Mouse (Mus musculus): ENCODE measurements around the gene Mbl2. TPM values are rescaled to one million over a fixed set of nuclear protein-coding genes. Genes with fewer than 3 reads are reported as not detected.
"Not testable (repeated sequence)": the region's sequence is repeated elsewhere in the genome, so short reads cannot be mapped to it uniquely, and the experiment has no call there.

Mbl2 gene
- not detected for total RNA-seq (2021)

DNA sequence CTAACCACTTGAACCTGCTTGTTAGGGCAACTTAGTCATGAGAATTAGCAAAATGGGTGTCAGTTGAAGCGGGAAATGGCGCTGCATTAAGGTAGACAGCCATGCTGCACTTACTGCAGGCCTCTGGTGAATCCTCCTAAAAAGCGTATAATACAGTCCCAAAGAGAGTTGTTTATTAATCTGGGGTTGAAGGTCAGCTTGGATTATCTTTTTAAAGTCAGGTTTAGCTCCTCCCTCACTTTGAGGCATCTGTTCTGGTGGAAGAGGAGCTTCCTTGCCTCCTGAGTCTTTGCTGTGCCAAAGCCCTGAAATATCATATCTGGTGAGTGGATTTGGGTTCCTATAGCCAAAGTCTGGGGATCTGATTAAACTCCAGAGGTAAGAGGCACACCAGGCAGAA is at the start of gene Mbl2:
Gene Mbl2 (plus strand): TSS at position 252 of the 400 bp plus-strand sequence.
- no peak for DNase-seq
- intact Hi-C loops (cut with DNase I) = no loop called here

DNA sequence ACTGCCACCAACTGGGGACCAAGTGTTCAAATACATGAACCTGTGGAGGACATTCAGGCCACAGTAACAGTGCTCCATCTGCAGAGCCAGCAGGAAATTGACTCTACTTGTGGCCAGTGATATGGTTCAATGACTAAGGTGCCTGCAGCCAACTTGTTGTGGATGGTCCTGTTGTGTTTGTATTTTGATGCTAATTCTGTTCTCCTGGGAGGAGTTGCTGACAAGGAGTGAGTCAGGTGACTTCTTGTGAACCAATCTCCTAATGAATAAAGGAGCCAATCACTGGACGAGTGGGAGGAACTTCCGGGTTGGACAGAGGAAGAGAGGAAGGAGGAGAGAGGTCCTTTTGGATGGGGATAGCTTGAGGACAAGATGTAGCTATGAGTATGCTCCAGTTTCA is 47.2 kb upstream of the Mbl2 start:
- intact Hi-C loops (cut with DNase I) = no loop called here

DNA sequence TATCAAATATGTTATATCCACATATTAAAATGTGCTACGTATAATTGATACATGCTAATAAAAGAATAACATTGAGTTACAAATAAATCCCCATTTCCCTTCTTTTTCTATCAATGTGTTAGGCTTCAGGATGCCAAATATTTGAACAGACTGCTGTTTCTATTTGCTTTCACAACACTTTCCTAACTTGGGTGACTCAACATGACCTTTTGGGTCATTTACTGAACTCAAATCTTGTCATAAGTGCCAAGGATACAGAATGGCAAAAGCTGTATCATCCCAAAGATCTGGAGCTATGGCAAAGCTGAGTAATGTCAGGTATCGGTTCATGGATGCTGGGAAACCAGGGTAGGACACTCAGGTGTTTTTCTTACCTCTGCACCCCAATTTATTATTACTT is 45.5 kb upstream of the Mbl2 start:
- intact Hi-C loops (cut with DNase I) = no loop called here
- no peak for DNase-seq

More for the DNA sequence above, 47.2 kb upstream of the Mbl2 start:
- no peak for DNase-seq

DNA sequence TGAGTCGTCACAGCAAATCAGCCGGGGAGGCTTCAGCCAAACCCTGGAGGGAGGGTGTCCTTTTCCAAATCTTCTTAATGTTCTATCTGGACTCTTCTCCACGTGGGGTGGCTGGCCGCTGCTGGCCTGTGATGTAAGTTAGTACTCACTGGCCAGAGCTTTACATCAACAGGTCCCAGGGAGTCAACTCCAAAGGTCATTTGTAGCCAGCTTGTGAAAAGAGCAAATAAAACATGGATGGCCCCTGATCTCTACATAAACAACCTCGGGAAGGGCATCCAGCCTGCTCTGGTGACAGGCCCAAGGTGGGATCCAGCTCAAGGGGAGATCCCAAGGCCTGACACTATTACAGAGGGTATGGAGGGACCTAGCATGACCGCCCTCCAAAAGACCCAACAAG is 37.7 kb upstream of the Mbl2 start:
- no peak for DNase-seq
- intact Hi-C loops (cut with DNase I) = no loop called here

DNA sequence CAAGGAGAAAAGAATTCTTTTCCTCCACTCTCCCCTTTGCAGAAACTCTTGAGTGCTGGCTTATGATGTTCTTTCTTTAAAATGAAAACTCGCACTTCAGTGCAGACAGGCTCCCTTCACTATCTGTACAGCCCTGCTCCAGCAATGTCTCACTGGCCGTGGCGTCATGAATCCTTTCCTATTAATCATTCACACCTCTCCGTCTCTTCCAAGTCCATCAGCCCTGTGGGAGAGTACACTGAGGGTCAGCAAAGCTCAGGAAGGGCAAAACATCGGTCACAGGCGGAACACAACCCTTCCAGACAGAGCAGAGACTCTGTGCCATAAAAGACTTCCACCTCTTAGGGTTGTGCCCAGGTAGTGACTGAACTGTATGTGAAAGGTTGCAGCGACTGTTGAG is 30.6 kb upstream of the Mbl2 start:
- intact Hi-C loops (cut with DNase I) = no loop called here
- no peak for DNase-seq

DNA sequence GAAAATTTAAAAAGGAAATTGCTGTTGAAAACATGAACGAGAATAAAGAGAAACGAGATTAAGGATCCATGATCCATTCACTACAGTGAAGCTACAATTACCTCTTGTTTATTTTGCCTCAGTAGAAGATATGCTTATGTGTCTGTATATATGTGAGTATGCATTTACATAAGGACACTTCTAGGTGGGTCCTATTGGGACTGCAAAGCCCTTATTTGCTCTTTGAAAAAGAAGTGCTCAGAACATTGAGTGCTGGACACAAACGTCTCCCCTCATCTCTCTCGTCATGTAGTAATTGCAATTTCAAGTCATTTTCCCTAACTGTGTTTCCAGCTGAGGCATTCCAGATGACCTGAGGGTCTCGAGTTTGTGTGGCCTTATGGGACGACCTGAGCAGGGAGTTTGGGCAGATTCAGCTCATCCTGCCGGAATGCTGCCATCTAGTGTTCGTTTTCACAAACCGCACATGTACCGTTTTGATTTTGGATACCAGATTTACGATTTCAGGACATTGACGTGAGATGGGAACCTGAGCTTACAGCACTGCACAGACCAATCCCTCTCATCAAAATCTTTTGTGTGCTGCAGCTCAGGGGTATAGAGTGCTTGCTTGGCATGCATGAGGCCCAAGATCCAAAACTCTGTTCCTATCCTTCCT is 27.5 kb upstream of the Mbl2 start:
- peak; percentile 15 to 24 for DNase-seq
- intact Hi-C loops (cut with DNase I) = loop anchor here (2.0 to 5.0 kb wide), 3 partner anchors 228 to 523 kb away; no protein-coding TSS in a partner anchor

DNA sequence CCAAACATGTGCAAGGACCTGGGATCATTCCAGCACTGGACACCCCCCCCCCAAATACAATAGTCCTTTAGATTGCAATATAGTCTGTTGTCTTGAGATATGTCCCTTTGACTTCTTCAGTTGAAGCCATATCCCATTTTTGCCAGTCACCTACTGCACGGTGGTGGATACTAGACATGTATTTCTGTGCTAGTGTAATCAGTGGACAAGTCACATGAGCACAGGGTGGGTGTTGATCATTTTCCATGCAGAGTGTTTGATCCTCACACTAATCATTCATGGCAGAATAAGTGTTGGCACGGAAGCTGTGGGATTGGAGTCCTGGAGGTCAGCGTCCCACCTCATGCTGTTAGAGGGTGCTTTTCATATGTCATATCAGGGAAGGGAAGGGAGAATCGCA is 26.9 kb upstream of the Mbl2 start:
- no peak for DNase-seq
- intact Hi-C loops (cut with DNase I) = loop anchor here (2.0 to 5.0 kb wide), 3 partner anchors 229 to 524 kb away; no protein-coding TSS in a partner anchor

DNA sequence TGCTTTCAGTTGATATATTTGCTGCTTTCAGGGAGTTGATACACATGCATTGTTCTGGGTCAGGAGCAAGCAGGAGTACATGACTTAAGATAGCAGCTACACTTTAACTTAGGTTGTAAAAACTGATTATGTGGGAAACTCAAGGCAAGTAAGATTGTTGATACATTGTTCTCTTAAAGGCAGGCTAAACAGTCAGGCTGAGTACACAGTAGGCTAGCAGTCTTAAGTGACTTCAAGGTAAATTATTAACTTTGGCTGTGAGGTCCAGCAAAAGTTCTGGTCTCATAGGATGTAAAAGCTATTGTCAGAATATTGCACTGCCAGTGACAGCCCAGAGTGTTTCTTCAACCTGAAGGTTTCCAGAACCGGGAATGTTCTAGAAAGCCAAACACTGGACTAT is 25.8 kb upstream of the Mbl2 start:
- intact Hi-C loops (cut with DNase I) = loop anchor here (5.0 kb wide), 2 partner anchors 230 to 525 kb away; no protein-coding TSS in a partner anchor
- no peak for DNase-seq

DNA sequence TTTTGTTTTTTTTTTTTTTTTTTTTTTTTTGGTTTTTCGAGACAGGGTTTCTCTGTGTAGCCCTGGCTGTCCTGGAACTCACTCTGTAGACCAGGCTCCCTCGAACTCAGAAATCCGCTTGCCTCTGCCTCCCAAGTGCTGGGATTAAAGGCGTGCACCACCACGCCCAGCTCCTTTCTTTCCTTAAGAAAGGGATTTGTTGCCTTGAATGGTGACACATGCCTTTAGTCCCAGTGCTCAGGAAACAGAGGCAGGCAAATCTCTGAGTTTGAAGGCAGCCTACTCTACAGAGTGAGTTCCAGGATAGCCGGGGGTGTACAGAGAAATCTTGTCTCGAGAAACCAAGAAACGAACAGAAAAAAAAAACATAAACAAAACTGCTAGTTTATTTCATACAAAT is 23.7 kb upstream of the Mbl2 start:
- intact Hi-C loops (cut with DNase I) = loop anchor here (5.0 kb wide), 2 partner anchors 232 to 527 kb away; no protein-coding TSS in a partner anchor

DNA sequence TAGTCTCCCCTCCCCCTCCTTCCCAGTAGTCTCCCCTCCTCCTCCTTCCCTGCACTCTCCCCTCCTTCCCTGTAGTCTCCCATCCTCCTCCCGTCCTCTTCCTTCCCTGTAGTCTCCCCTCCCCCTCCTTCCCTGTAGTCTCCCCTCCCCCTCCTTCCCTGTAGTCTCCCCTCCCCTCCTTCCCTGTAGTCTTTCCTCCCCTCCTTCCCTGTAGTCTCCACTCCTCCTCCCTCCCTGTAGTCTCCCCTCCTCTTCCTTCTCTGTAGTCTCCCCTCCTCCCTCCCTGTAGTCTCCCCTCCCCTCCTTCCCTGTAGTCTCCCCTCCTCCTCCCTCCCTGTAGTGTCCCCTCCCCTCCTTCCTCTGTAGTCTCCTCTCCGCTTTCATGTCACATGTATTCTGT is 18.7 kb upstream of the Mbl2 start:
- intact Hi-C loops (cut with DNase I) = no loop called here
- no peak for DNase-seq

More for the DNA sequence above, 23.7 kb upstream of the Mbl2 start:
- DNase-seq = not testable (repeated sequence)

DNA sequence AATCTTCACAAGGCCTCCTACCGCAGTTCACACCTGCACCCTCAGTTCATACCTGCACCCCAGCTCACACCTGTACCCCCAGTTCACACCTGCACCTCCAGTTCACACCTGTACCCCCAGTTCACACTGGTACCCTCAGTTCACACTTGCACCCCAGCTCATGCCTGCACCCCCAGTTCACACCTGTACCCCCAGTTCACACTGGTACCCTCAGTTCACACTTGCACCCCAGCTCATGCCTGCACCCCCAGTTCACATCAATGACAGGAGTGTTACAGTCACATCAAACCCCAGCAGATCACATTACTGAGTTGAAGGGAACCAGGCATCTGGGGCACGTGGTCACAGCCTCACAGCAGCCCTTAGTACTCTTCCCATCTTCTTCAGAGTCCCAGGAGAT is 17.0 kb upstream of the Mbl2 start:
- DNase-seq; intact Hi-C loops (cut with DNase I): not testable (repeated sequence)

DNA sequence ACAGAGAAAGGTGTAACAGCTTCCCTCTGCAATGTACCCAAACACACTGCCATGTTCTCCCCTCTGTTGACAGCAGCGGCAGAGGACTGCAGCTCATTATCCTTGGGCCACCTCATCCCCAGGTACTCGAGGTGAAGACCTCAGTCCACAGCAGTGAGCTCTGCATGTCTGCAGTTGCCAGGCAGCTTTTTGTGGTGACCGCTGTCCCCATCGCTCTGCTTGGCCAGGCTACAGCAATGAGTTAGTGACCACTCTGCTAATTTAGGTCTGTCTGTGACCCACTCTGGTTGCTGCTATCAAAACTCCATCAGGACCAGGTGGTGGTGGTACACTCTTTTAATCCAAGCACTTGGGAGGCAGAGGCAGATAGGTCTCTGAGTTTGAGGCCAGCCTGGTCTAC is 16.6 kb upstream of the Mbl2 start:
- no peak for DNase-seq
- intact Hi-C loops (cut with DNase I) = no loop called here

DNA sequence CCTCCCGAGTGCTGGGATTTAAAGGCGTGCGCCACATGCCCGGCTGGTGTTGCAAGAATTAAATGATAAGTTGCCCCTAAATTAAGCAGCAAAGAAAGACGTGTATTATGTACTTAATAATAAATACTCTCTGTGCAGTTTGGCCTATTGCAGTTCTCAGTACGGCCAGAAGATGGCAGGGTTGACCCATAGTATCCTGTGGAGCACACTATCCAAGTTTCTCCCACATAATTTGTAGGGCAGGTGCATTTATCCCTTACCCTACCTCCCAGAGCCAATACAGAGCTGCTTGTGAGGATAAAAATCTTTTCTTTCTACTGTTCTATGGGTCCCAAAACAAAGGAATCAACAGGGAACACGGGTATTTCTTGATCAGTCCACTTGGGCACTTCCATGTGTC is 15.4 kb upstream of the Mbl2 start:
- DNase-seq = peak; percentile 52 to 70
- intact Hi-C loops (cut with DNase I) = loop anchor here (1.0 kb wide), 1 partner anchor 337 kb away; no protein-coding TSS in a partner anchor

DNA sequence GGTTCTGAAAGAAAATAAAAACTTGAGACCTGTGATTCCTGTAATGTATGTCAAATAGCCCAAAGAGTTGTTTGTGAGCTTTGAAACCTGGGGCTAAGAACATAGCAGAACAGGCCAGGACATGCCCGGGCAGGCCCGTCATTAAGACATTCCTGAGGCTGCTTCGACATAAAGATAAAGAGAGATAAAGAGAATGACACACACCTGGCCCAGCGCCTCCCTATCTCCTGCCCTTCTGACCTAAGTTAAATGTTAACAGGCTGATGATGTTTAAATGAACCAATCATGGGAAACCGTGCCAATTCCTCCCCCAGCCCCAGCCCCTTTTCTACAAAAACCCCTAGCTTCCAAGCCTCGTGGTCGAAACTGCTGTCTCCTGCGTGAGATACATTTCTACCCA is 10.1 kb upstream of the Mbl2 start:
- DNase-seq; intact Hi-C loops (cut with DNase I): not testable (repeated sequence)

DNA sequence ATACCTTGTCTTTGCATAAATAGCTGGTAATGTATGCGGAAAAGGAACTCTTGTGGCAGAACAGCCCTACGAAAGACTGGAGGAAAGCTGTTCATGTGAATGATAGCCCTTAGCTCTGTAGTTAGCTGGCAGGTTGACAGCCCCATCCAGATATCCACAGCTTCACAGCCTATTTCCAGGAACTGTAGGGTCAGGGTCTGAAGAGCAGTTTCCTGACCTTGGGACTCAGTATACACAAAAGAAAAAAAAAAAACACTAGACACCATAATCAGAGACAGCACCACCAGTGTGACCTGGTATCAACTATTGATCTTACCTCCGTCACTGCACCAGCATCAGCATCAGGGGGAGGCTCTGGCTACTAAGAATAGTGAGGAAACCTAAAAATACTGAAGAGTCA is 3.3 kb upstream of the Mbl2 start:
- intact Hi-C loops (cut with DNase I) = no loop called here
- DNase-seq = no peak

DNA sequence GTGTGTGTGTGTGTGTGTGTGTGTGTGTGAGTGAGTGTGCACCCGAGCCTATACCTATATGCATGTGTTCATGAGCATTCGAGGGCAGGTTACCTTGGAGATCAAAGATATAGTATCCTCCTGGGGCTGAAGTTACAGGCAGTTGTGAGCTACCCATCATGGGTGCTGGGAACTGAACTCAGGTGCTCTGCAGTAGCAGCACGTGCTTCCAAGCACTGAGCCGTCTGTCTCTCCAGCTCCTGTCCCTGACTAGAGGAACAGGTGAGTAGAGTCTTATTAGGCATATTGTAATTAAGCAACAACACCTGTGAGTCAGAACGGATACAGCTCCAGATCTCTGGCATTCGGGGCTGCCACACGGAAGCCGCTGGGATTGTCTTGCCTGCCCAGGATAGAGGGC is 1.7 kb downstream of the Mbl2 start:
- intact Hi-C loops (cut with DNase I) = no loop called here
- no peak for DNase-seq

DNA sequence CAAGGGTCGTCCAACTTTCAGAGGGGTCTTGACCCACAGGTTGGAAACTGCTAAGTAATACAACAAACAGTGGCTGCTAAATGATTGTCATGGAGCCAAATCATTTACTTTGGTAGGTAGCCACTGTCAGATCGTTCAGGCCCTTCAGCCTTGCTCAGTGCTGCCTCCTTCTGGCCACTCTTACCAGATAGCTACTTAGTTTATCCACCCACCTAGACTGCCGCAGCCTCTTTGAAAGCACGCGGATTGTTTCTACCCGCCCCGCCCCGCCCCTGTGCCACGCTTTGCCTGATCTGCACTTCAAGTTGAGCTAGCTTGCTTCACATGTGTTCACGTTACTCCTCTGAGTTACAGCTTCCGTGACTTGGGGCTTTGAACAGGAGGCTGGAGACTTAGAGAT is 14.6 kb downstream of the Mbl2 start:
- no peak for DNase-seq
- intact Hi-C loops (cut with DNase I) = no loop called here

DNA sequence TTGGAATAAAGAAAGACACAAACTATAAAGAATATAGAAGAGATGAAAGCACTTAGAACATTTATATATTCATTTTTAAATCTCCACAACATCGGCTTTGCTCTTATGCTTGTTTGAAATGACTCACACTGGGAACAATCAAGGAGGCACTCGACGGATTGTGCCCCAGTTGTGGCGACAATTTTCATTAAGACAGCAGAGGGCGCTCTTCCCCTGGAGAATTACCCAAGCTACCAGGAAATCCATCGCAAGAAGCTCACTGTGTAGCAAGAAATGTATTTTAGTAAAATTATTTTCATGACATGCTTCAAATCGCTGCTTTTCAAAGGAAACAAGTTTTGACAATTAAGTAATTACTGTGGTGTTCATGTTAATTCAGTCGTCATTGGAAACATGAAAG is 16.1 kb downstream of the Mbl2 start:
- peak; percentile 49 for DNase-seq
- intact Hi-C loops (cut with DNase I) = loop anchor here (1.0 kb wide), 1 partner anchor 305 kb away; no protein-coding TSS in a partner anchor

DNA sequence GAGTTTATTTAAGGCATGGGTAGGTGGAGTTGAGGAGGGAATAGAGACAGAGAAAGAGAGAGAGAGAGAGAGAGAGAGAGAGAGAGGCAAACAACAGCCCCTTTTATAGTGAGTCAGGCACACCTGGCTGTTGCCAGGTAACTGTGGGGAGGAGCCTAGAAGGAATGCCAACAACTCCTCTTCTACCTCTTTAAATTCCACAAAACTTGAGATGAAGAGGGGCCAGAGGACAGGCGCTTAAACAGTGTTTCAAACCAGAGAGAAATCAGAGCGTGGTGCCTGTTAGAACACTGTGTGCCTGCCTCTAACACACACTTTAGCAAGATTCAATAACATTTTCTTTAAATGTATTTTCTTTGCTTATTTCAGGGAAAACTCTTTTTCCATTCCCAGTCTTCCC is 19.5 kb downstream of the Mbl2 start:
- intact Hi-C loops (cut with DNase I) = no loop called here
- no peak for DNase-seq

DNA sequence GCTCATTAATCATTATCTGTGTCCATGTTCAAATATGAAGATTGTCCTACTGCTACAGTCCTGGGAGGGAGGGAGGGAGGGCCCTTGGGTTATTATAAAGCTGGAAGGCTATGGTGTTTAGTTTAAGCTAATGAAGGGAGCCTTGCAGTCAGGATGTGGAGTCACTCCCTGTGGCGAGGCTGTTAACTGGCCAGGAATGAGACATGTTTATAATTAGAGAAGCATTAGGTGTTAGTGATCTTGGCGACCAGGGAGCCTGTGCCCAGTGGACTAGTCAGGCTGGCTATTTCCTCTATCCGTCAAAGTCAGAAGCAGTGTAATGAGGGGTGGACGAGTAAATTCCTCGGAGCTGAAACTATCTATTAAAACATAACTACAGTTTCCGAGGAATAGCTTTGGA is 23.6 kb downstream of the Mbl2 start:
- intact Hi-C loops (cut with DNase I) = no loop called here
- no peak for DNase-seq

DNA sequence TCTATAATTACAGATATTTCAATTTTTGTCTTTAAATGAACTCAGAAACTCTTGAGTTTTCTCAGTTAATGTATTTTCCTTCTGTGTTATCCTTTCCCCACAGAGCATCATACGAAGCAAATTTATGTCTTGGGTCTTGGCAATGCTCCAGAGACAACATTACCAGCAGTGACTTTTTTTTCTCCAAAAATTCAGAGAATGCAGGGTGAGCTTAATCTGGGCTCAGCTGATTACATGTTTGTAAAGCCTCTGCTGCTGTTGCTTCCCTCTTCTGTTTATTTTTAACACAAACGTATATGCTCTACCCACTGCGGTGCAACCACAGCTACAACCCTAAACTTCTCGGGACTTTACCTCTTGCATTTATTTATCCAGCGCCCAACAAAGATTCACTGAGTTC is 48.4 kb downstream of the Mbl2 start:
- intact Hi-C loops (cut with DNase I) = no loop called here
- no peak for DNase-seq

DNA sequence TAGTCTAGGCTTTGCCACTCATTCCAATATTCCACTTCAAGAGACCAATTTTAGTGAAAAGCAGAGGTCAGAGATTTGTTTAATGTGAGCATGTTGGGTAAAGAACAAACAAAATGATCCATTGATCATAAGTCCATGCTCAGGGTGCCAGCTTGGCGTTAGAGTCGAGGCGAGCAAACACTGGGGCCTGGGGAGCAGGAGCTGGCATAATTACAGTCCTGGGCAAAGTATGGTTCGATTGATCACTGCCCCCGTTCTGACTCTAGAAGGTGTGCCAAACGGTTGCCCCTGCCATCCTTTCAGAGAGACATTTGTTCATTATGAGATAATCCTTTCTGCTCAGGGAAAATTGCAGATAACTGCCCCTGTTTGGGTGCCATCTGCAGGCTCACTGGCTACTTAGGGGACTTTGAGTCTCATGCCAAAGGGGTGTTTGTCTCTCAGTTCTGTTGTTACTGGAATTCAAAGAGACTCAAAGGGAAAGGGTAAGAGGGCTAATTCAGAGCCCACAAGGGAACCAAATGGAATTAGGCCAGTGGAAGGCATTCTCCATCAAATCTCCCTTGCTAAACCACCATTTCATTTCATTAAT is 55.3 kb downstream of the Mbl2 start:
- intact Hi-C loops (cut with DNase I) = no loop called here
- no peak for DNase-seq

Data from heart, postnatal 36 days (tissue).